In genomic region chr6:13982606-13983389, GRCm38 (mm10) we compare ENCODE assay signal across 9 mouse cellular contexts.
DNase-seq lines count a peak whose midpoint lies in the region; ATAC-seq and TF ChIP-seq lines count a peak whose summit lies in the region.
"Had no signal": no experiment of that assay in that cellular context is flagged by ENCODE, and none has a peak within 500 bp of the region (broad histone marks: within the 10 kb centered on the region; RNA-seq: fewer than 3 reads in every experiment).

No protein-coding gene starts in this region.

- H3K9ac ChIP-seq in kidney, embryonic 14.5 days (ENCODE audit: low read depth, low read length): no peak overlapping the region
- H3K9ac ChIP-seq: limb, embryonic 12.5 days had no signal

- H3K4me1 ChIP-seq in kidney, embryonic 14.5 days (ENCODE audit: control insufficient read depth, insufficient read depth, low read length): no peaks in the 10 kb centered on the region
- H3K4me1 ChIP-seq: limb, embryonic 12.5 days had no signal

- no peak for TF ChIP-seq CTCF in layer of hippocampus, adult 2 months (conservative IDR thresholded peaks at IDR 0.05)

- H3K4me3 ChIP-seq in layer of hippocampus, adult 2 months: no peak overlapping the region
- H3K4me3 ChIP-seq in kidney, embryonic 14.5 days (ENCODE audit: low read length): no peak overlapping the region
- H3K4me3 ChIP-seq: limb, embryonic 12.5 days had no signal

- peak; percentile 44; the same call in 1 of the 2 replicates for ATAC-seq in frontal cortex, adult (ENCODE audit: low TSS enrichment)
- ATAC-seq in kidney, embryonic 14.5 days (ENCODE audit: low FRiP score, low TSS enrichment): no peak

- peaks cover 9% of the 10 kb centered on the region for H3K9me3 ChIP-seq in kidney, embryonic 14.5 days (ENCODE audit: control insufficient read depth, low read length)

- H3K27ac ChIP-seq in layer of hippocampus, adult 2 months: peak overlapping the region; percentile 39; the same call in 1 of the 2 replicates
- no peak overlapping the region for H3K27ac ChIP-seq in kidney, embryonic 14.5 days (ENCODE audit: low read depth, low read length)
- H3K27ac ChIP-seq: limb, embryonic 12.5 days had no signal

- WGBS in kidney, embryonic 14.5 days: 89% methylated on average over 10 of the region's 10 CpGs

- H3K36me3 ChIP-seq in kidney, embryonic 14.5 days (ENCODE audit: control insufficient read depth, insufficient read depth, low read length): no peaks in the 10 kb centered on the region
- H3K36me3 ChIP-seq: limb, embryonic 12.5 days had no signal

- no peak for DNase-seq in frontal cortex, postnatal 10 days (ENCODE audit: low spot score in 2 of 2)
- DNase-seq in cerebellum, adult 9-10 months: peak; percentile 90
- DNase-seq in layer of hippocampus, adult 2 months (ENCODE audit: low spot score in 2 of 2): peak; percentile 56 to 71
- peak; percentile 24 for DNase-seq in right cerebral cortex, adult 18-20 months
- no peak for DNase-seq in spleen, postnatal 14 days (ENCODE audit: low spot score in 2 of 2)
- no peak for DNase-seq in urinary bladder, postnatal 14 days (ENCODE audit: low spot score)

- no peak overlapping the region for H3K4me2 ChIP-seq in kidney, embryonic 14.5 days (replicated peaks; ENCODE audit: low read depth, low read length)
- H3K4me2 ChIP-seq: limb, embryonic 12.5 days had no signal

- no peaks in the 10 kb centered on the region for H3K27me3 ChIP-seq in kidney, embryonic 14.5 days (ENCODE audit: control insufficient read depth, insufficient read depth, low read length)
- H3K27me3 ChIP-seq: limb, embryonic 12.5 days had no signal

Comparison
In these comparisons a context has a peak if more than half of its experiments do, and no peak if none do; other contexts are left out.
1. DNase-seq: peak in cerebellum, adult 9-10 months (single experiment), layer of hippocampus, adult 2 months (2 of 2) and right cerebral cortex, adult 18-20 months (single experiment); none in frontal cortex, postnatal 10 days (0 of 2), spleen, postnatal 14 days (0 of 2) and urinary bladder, postnatal 14 days (single experiment).